Mouse (Mus musculus) induced T-regulatory cell, adult 2 months (primary cell): ENCODE results near the gene Gm21028.
"Not testable (repeated sequence)": the region's sequence is repeated elsewhere in the genome, so short reads cannot be mapped to it uniquely, and the experiment has no call there.

Source experiments
- DNase-seq: peaks from one replicate; pipeline ENCODE4 v3.0.0-alpha.2; 2012; ENCODE audit warnings: low read depth

Gm21028 gene

GRCm38 (mm10) chr7:42578488-42578887 is at the start of gene Gm21028:
TSS of gene Gm21028 (minus strand) at chr7:42578588.
- DNase-seq, result no peak

- DNase-seq, result peak; percentile 10
These were observed 17.3 kb upstream of the Gm21028 start for GRCm38 (mm10) chr7:42595666-42596065.

- not testable (repeated sequence) for DNase-seq
These were observed 14.0 kb upstream of the Gm21028 start, which contains the start of gene Zfp977 for GRCm38 (mm10) chr7:42592413-42592812. TSS of gene Zfp977 (minus strand) at chr7:42592547.

GRCm38 (mm10) chr7:42591311-42591710 is 12.9 kb upstream of the Gm21028 start:
- DNase-seq, result not testable (repeated sequence)

GRCm38 (mm10) chr7:42551766-42552165 is 26.6 kb downstream of the Gm21028 start:
- DNase-seq, result no peak
